Mouse (Mus musculus): Measurements from ENCODE around the gene Rffl. TPM values are rescaled to one million over a fixed set of nuclear protein-coding genes. Genes with fewer than 3 reads are reported as not detected.
A peak's percentile ranks its signal among the peaks of the same experiment; 100 is the strongest.

Rffl gene
- polyA plus RNA-seq, 1 experiment from 2014 or later, result 21.9 TPM

DNA sequence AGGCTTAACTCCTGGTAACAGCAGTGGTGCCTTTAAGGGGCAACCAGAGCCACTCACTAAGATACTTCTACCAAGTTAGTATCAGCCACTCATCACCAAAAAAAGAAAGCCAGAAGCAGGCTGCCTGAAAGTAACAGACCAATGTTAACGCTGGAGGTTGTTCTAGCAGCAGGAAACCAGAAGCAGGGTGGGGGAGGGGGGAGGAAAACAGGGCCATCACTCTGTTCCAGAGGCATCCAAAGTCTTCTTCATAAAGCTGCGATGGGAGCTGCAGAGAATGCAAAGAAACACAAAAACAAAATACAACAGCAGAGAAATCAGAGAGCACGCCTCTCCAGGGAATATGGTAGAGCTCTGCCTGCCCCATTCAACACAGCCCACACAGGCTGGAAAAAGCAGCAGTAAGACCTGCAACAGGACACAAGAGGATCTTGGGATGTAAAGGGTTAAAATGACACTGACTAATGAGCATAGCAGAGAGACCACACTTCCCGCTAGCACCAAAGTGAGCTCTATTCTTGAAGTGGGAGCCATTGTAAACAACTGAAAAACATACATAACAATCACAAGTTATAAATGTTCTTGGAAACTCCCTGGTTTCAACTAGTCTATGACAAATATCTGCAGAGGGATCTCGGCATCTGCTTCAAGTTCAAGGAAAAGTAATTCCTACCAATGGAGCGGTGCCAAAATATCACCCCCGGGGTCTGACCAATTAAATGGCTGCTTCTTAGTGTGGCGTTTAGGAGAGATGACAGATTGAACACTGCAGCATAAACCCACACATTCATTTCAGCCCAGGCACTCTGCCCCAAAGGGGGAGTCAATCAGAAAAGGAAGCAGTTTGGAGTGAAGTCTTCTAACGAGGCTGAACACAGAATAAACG lies 39.8 kb downstream of the Rffl start:
- 23% methylated on average over 10 of the region's 10 CpGs for WGBS
- H3K36me3 ChIP-seq (ENCODE audit: control insufficient read depth, insufficient read depth, low read length), result no peaks in the 10 kb centered on the region
- peak overlapping the region; percentile 26; the same call in 1 of the 2 replicates for H3K9ac ChIP-seq (ENCODE audit: low read length)
- peaks cover 16% of the 10 kb centered on the region for H3K4me1 ChIP-seq (ENCODE audit: control insufficient read depth, insufficient read depth, low read length)
- ATAC-seq (ENCODE audit: insufficient read depth, low FRiP score), result no peak; the same call in 1 of the 2 replicates
- H3K27me3 ChIP-seq (ENCODE audit: control insufficient read depth, insufficient read depth, low read length), result no peaks in the 10 kb centered on the region
- peak overlapping the region; percentile 35; the same call in 1 of the 2 replicates for H3K4me2 ChIP-seq (ENCODE audit: low read depth, low read length)
- H3K9me3 ChIP-seq (replicated peaks; ENCODE audit: control insufficient read depth, low read length), result no peaks in the 10 kb centered on the region
- H3K4me3 ChIP-seq (replicated peaks; ENCODE audit: low read length), result peak overlapping the region; percentile 5; the same call in 1 of the 2 replicates
- no peak overlapping the region for H3K27ac ChIP-seq (ENCODE audit: low read length)

DNA sequence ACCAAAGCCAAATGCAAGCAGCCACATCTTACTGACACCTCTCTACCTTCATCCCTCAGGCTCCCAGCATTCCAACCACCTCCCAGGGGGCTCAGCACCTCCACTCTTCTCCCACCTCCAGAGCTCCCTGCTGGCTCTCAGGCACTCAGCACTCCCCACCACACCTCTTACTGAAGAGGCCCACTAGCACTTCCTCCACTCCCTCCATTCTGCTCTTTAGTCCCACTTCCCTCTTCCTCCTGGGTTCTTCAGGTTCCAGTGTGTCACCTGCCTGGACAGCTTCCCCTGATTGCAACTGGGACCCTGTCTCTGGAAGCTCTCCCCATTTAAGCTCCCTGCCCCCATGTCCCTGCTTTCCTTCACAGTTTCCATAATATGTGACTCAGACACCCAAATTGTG lies 44.2 kb downstream of the Rffl start:
- Histone ChIP-seq H3K4me2 (ENCODE audit: low read depth, low read length) (no peak overlapping the region), H3K27ac (ENCODE audit: low read length) (0 out of 2 replicates have a peak overlapping the region, but pooled peaks have one; percentile 24), H3K9ac (ENCODE audit: low read length) (no peak overlapping the region), H3K4me1 (ENCODE audit: control insufficient read depth, insufficient read depth, low read length) (peaks cover 17% of the 10 kb centered on the region), H3K9me3 (replicated peaks; ENCODE audit: control insufficient read depth, low read length) (no peaks in the 10 kb centered on the region), H3K36me3 (ENCODE audit: control insufficient read depth, insufficient read depth, low read length) (no peaks in the 10 kb centered on the region), H3K4me3 (replicated peaks; ENCODE audit: low read length) (no peak overlapping the region), H3K27me3 (ENCODE audit: control insufficient read depth, insufficient read depth, low read length) (no peaks in the 10 kb centered on the region)
- no peak for ATAC-seq (ENCODE audit: insufficient read depth, low FRiP score)

DNA sequence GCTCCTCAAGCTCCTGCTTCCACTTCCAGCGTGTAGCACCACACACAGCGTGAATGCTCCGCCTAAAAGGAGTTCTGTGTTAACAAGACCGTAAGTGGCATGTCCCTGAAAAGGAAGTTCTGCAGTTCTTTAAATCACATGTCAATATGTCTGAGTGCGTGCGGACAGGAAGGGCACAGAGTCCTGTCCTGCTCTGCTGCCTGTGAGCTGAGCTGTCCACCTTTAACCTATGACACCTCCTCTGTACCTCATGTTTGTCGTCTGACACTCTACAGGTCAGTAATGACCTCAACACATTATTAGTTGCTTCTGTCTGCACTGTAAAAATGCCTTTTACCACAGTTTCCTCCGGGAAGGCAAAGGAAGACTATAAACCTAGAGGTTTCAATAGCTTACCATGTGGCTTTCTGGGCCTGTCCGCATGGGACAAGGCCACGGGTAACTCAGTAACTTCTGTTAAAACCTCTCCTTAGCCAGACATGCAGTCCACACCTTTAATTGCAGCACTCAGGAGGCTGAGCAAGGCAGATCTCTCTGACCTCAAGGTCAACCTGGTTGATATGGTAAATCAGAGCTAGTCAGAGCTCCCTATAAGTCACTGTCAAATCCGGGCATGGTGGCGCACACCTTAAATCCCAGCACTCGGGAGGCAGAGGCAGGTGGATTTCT lies 50.1 kb downstream of the Rffl start:
- Histone ChIP-seq H3K9ac (ENCODE audit: low read length) (no peak overlapping the region), H3K27ac (ENCODE audit: low read length) (no peak overlapping the region), H3K9me3 (replicated peaks; ENCODE audit: control insufficient read depth, low read length) (no peaks in the 10 kb centered on the region), H3K4me3 (replicated peaks; ENCODE audit: low read length) (no peak overlapping the region), H3K27me3 (ENCODE audit: control insufficient read depth, insufficient read depth, low read length) (no peaks in the 10 kb centered on the region), H3K36me3 (ENCODE audit: control insufficient read depth, insufficient read depth, low read length) (no peaks in the 10 kb centered on the region), H3K4me1 (ENCODE audit: control insufficient read depth, insufficient read depth, low read length) (peaks cover 6% of the 10 kb centered on the region; the same call in 1 of the 2 replicates), H3K4me2 (ENCODE audit: low read depth, low read length) (no peak overlapping the region)
- peak; percentile 48; the same call in 1 of the 2 replicates for ATAC-seq (ENCODE audit: insufficient read depth, low FRiP score)
- 68% methylated on average over 13 of the region's 13 CpGs for whole genome bisulfite sequencing

DNA sequence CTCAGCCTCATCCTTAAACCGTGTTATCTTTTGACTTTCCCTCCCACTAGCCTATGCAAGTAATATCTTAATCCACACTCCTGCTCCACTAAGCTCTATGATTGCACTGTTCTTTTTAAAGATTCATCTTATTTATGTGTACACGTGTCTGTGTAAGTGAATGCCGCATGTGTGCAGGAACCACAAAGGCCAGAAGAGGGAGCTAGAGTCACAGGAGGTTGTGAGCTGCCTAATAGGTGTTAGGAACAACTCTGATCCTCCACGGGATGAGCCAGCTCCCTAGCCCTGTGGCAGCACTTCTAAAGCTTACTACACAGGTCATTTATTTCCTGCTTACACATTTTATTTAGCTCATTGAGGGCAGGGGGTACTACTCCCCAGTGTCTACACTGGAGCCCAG lies 51.7 kb downstream of the Rffl start:
- WGBS, result 49% methylated on average over 4 of the region's 4 CpGs
- ATAC-seq (ENCODE audit: insufficient read depth, low FRiP score), result no peak

DNA sequence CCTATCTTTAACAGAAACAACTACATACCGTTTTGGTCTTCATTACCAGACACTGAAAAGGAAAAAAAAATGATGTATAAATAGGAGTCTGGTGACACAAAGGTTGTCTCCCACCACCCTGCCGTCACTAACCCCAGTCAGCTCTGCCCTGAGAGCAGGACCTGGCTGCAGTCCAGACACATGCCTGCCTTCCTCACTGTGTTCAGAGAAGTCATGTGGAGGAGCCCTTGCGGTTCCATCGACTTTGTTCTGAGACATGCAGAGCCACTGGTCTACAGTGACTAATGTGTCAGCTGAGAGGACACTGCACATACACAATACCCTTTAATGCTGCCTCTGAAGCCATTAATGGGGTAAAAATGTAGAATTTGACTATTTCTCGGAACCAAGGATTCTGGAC lies 62.5 kb downstream of the Rffl start:
- H3K4me1 ChIP-seq (ENCODE audit: control insufficient read depth, insufficient read depth, low read length), result peaks cover 6% of the 10 kb centered on the region; the same call in 1 of the 2 replicates
- H3K27me3 ChIP-seq (ENCODE audit: control insufficient read depth, insufficient read depth, low read length), result no peaks in the 10 kb centered on the region
- 76% methylated on average over 5 of the region's 5 CpGs for WGBS
- H3K4me2 ChIP-seq (ENCODE audit: low read depth, low read length), result no peak overlapping the region
- ATAC-seq (ENCODE audit: insufficient read depth, low FRiP score), result no peak
- no peak overlapping the region for H3K9ac ChIP-seq (ENCODE audit: low read length)
- no peaks in the 10 kb centered on the region; the same call in 1 of the 2 replicates for H3K36me3 ChIP-seq (ENCODE audit: control insufficient read depth, insufficient read depth, low read length)
- no peak overlapping the region for H3K27ac ChIP-seq (ENCODE audit: low read length)
- H3K4me3 ChIP-seq (replicated peaks; ENCODE audit: low read length), result no peak overlapping the region
- H3K9me3 ChIP-seq (replicated peaks; ENCODE audit: control insufficient read depth, low read length), result no peaks in the 10 kb centered on the region

More for the DNA sequence above, 51.7 kb downstream of the Rffl start:
- H3K27ac ChIP-seq (ENCODE audit: low read length), result no peak overlapping the region
- no peaks in the 10 kb centered on the region for H3K9me3 ChIP-seq (replicated peaks; ENCODE audit: control insufficient read depth, low read length)
- no peak overlapping the region for H3K4me3 ChIP-seq (replicated peaks; ENCODE audit: low read length)
- peaks cover 6% of the 10 kb centered on the region for H3K4me1 ChIP-seq (ENCODE audit: control insufficient read depth, insufficient read depth, low read length)
- no peaks in the 10 kb centered on the region for H3K36me3 ChIP-seq (ENCODE audit: control insufficient read depth, insufficient read depth, low read length)
- no peaks in the 10 kb centered on the region for H3K27me3 ChIP-seq (ENCODE audit: control insufficient read depth, insufficient read depth, low read length)
- H3K9ac ChIP-seq (ENCODE audit: low read length), result no peak overlapping the region
- no peak overlapping the region for H3K4me2 ChIP-seq (ENCODE audit: low read depth, low read length)

DNA sequence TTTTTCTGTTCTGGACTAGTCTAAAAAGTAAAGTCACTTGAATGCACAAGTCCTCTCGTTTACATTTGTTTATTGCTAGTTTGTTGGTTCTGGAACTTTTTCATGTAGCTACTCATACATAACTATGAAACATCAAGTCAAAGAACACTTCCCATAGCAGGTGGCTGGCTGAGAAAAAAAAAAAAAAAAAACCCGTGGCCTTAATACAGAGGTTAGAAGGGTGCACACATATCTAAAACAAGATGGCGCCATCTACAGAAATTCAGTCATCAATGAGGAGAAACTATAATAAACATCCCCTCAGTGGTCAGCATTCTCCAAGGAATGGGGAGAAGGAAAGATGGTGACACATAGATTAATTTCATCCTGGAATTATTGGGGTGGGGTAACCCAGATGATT lies 63.6 kb downstream of the Rffl start:
- Histone ChIP-seq H3K9me3 (replicated peaks; ENCODE audit: control insufficient read depth, low read length) (no peaks in the 10 kb centered on the region), H3K4me3 (replicated peaks; ENCODE audit: low read length) (no peak overlapping the region), H3K4me2 (ENCODE audit: low read depth, low read length) (no peak overlapping the region), H3K4me1 (ENCODE audit: control insufficient read depth, insufficient read depth, low read length) (0 out of 2 replicates have a peak, but pooled peaks cover 2% of the 10 kb centered on the region), H3K9ac (ENCODE audit: low read length) (no peak overlapping the region), H3K27me3 (ENCODE audit: control insufficient read depth, insufficient read depth, low read length) (no peaks in the 10 kb centered on the region), H3K27ac (ENCODE audit: low read length) (no peak overlapping the region), H3K36me3 (ENCODE audit: control insufficient read depth, insufficient read depth, low read length) (no peaks in the 10 kb centered on the region; the same call in 1 of the 2 replicates)
- ATAC-seq (ENCODE audit: insufficient read depth, low FRiP score), result no peak
- WGBS, result 71% methylated on average over 3 of the region's 3 CpGs

DNA sequence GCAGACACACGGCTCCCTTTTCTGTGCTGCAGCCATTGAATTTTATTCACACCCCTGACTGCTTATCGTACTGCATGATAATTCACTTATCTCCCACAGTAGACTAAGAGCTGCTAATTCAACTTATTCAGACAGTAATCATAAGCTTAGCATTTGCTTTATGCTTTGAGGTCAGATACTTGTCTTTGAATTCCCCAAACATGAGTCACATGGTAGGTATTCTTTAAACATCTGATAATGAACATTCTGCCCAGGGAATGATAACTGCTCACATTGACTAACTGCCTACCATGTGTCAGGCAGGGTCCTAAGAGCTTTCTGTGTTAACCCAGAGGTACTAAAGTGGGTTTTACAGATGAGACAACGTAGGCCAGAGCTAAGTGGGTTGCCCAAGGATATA lies 64.4 kb downstream of the Rffl start:
- H3K27ac ChIP-seq (ENCODE audit: low read length), result no peak overlapping the region
- WGBS, result 47% methylated on average over 3 of the region's 3 CpGs
- H3K4me3 ChIP-seq (replicated peaks; ENCODE audit: low read length), result no peak overlapping the region
- no peaks in the 10 kb centered on the region for H3K27me3 ChIP-seq (ENCODE audit: control insufficient read depth, insufficient read depth, low read length)
- no peaks in the 10 kb centered on the region; the same call in 1 of the 2 replicates for H3K36me3 ChIP-seq (ENCODE audit: control insufficient read depth, insufficient read depth, low read length)
- H3K4me2 ChIP-seq (ENCODE audit: low read depth, low read length), result no peak overlapping the region
- H3K9ac ChIP-seq (ENCODE audit: low read length), result no peak overlapping the region
- ATAC-seq (ENCODE audit: insufficient read depth, low FRiP score), result no peak
- H3K4me1 ChIP-seq (ENCODE audit: control insufficient read depth, insufficient read depth, low read length), result 0 out of 2 replicates have a peak, but pooled peaks cover 2% of the 10 kb centered on the region
- no peaks in the 10 kb centered on the region for H3K9me3 ChIP-seq (replicated peaks; ENCODE audit: control insufficient read depth, low read length)

DNA sequence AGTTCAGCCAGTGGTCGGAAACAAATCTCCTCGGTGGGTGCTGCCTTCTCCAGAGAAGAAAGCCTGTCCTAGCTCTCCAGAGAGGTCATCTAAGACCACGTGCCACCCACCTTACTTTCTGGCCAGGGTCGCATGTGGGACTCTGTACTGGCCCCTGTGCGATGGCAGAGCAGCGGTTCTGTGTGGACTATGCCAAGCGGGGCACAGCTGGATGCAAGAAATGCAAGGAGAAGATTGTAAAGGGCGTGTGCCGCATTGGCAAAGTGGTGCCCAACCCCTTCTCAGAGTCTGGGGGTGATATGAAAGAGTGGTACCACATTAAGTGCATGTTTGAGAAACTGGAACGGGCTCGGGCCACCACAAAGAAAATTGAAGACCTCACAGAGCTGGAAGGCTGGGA lies 87.6 kb downstream of the Rffl start:
- WGBS, result 84% methylated on average over 11 of the region's 11 CpGs
- Histone ChIP-seq H3K4me1 (ENCODE audit: control insufficient read depth, insufficient read depth, low read length) (peaks cover 16% of the 10 kb centered on the region), H3K27me3 (ENCODE audit: control insufficient read depth, insufficient read depth, low read length) (no peaks in the 10 kb centered on the region), H3K4me2 (ENCODE audit: low read depth, low read length) (no peak overlapping the region), H3K9me3 (replicated peaks; ENCODE audit: control insufficient read depth, low read length) (no peaks in the 10 kb centered on the region), H3K9ac (ENCODE audit: low read length) (no peak overlapping the region), H3K36me3 (ENCODE audit: control insufficient read depth, insufficient read depth, low read length) (peaks cover 21% of the 10 kb centered on the region), H3K27ac (ENCODE audit: low read length) (0 out of 2 replicates have a peak overlapping the region, but pooled peaks have one; percentile 25), H3K4me3 (replicated peaks; ENCODE audit: low read length) (no peak overlapping the region)
- ATAC-seq (ENCODE audit: insufficient read depth, low FRiP score), result no peak

DNA sequence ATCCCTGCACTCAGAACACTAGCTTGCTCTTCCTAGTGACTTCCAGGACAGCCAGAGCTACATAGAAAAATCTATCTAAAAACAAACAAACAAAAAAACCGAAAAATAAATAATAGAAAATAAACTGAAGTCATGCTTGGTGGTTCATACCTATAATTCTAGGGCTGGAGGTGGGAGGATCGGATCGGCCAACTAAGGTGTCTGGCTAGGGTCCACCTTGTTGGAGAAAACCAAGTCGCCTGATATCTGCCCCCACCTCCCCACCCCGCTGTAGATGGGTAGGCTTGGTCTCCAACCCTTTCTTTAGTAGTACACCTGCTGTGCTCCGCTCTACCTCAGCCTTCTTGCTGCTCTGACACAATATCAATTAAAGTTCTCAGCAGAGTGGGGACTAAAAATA lies 88.8 kb downstream of the Rffl start:
- peaks cover 16% of the 10 kb centered on the region for H3K4me1 ChIP-seq (ENCODE audit: control insufficient read depth, insufficient read depth, low read length)
- WGBS, result 39% methylated on average over 6 of the region's 6 CpGs
- H3K4me3 ChIP-seq (replicated peaks; ENCODE audit: low read length), result peak overlapping the region; percentile 64
- H3K27me3 ChIP-seq (ENCODE audit: control insufficient read depth, insufficient read depth, low read length), result no peaks in the 10 kb centered on the region
- no peak for ATAC-seq (ENCODE audit: insufficient read depth, low FRiP score)
- H3K9ac ChIP-seq (ENCODE audit: low read length), result peak overlapping the region; percentile 84
- peak overlapping the region; percentile 57 for H3K4me2 ChIP-seq (ENCODE audit: low read depth, low read length)
- peak overlapping the region; percentile 96 for H3K27ac ChIP-seq (ENCODE audit: low read length)
- H3K9me3 ChIP-seq (replicated peaks; ENCODE audit: control insufficient read depth, low read length), result no peaks in the 10 kb centered on the region
- H3K36me3 ChIP-seq (ENCODE audit: control insufficient read depth, insufficient read depth, low read length), result peaks cover 14% of the 10 kb centered on the region

Data from stomach, embryonic 16.5 days (tissue).